Comparison of ENCODE assay signal across 10 mouse cellular contexts in the genomic region with DNA sequence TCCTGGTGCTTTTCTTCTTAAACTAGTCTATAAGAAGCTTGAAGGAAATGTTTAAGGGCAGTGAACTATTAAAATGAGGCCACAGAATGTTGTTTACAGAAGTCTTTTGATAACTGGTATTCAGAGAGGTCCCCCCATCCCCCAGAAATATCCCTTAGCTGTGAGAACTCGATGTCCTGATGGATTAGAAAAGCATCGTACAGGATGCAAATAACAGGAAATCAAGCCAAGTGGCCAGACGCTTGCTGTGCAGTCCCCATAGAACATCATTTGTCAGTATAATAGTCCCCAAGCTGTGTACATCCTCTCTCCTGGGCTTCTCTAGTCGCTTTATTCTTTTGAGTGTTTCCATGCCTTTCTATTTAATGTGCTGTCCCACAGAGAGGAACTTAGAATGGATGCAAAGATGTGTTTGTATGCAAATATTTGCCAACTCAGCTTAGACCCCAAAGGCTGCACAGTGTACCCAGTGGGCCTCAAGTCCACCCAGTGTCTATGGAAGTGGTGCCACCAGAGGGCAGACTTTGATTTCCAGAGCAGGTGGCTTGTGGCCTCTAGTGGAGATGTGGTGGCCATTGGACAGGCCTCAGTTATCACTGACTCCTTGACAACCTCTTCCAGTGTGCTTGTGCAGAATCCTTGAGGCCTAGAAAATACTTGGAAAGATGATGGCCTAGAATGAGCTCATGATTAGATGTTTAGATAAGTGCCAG. TPM values are rescaled to one million over a fixed set of nuclear protein-coding genes. Genes with fewer than 3 reads are reported as not detected.
DNase-seq lines count a peak whose midpoint lies in the region; ATAC-seq and TF ChIP-seq lines count a peak whose summit lies in the region.
"Had no signal": no experiment of that assay in that cellular context is flagged by ENCODE, and none has a peak within 500 bp of the region (broad histone marks: within the 10 kb centered on the region; RNA-seq: fewer than 3 reads in every experiment).

No protein-coding gene starts in this region.

- no peak overlapping the region for H3K27ac ChIP-seq in hindbrain, postnatal 0 days
- no peak overlapping the region for H3K27ac ChIP-seq in hindbrain, embryonic 11.5 days (ENCODE audit: low read depth, low read length)
- H3K27ac ChIP-seq in lung, postnatal 0 days (ENCODE audit: low read length): no peak overlapping the region
- H3K27ac ChIP-seq in small intestine, adult 2 months (ENCODE audit: insufficient read depth, low read depth, low read length): no peak overlapping the region
- no peak overlapping the region for H3K27ac ChIP-seq in midbrain, postnatal 0 days (ENCODE audit: low read depth, low read length)
- H3K27ac ChIP-seq: lung, embryonic 15.5 days had no signal

- no peaks in the 10 kb centered on the region for H3K9me3 ChIP-seq in hindbrain, postnatal 0 days (ENCODE audit: low read length)
- no peaks in the 10 kb centered on the region for H3K9me3 ChIP-seq in hindbrain, embryonic 11.5 days (ENCODE audit: control insufficient read depth, low read length)
- no peaks in the 10 kb centered on the region for H3K9me3 ChIP-seq in lung, postnatal 0 days (ENCODE audit: low read length)
- H3K9me3 ChIP-seq in midbrain, postnatal 0 days (ENCODE audit: low read length): no peaks in the 10 kb centered on the region
- H3K9me3 ChIP-seq: lung, embryonic 15.5 days had no signal

- TF ChIP-seq POLR2A in small intestine, adult 2 months (IDR thresholded peaks at IDR 0.05; ENCODE audit: low read depth, low read length): no peak

- no peak overlapping the region for H3K9ac ChIP-seq in hindbrain, postnatal 0 days (replicated peaks; ENCODE audit: low read length)
- no peak overlapping the region for H3K9ac ChIP-seq in hindbrain, embryonic 11.5 days (ENCODE audit: low read depth, low read length)
- H3K9ac ChIP-seq in lung, postnatal 0 days (replicated peaks; ENCODE audit: low read depth): no peak overlapping the region
- no peak overlapping the region for H3K9ac ChIP-seq in midbrain, postnatal 0 days (replicated peaks; ENCODE audit: low read length, poor library complexity, severe bottlenecking)
- H3K9ac ChIP-seq: lung, embryonic 15.5 days had no signal

- WGBS in hindbrain, postnatal 0 days: 46% methylated on average over 4 of the region's 4 CpGs
- 69% methylated on average over 4 of the region's 4 CpGs for WGBS in hindbrain, embryonic 11.5 days
- WGBS in lung, postnatal 0 days: 38% methylated on average over 4 of the region's 4 CpGs
- 68% methylated on average over 4 of the region's 4 CpGs for WGBS in small intestine, adult 2 months
- WGBS in midbrain, postnatal 0 days: 54% methylated on average over 4 of the region's 4 CpGs

- no peak overlapping the region for H3K4me2 ChIP-seq in hindbrain, postnatal 0 days (ENCODE audit: low read depth, low read length)
- no peak overlapping the region for H3K4me2 ChIP-seq in hindbrain, embryonic 11.5 days (replicated peaks; ENCODE audit: low read depth, low read length)
- no peak overlapping the region for H3K4me2 ChIP-seq in lung, postnatal 0 days (replicated peaks; ENCODE audit: low read depth, low read length)
- H3K4me2 ChIP-seq in midbrain, postnatal 0 days (ENCODE audit: low read depth, low read length, poor library complexity, severe bottlenecking): no peak overlapping the region
- H3K4me2 ChIP-seq: lung, embryonic 15.5 days had no signal

- peak; percentile 37 for TF ChIP-seq CTCF in hindbrain, postnatal 0 days (IDR thresholded peaks at IDR 0.05; ENCODE audit: low read depth)
- TF ChIP-seq CTCF in lung, postnatal 0 days (IDR thresholded peaks at IDR 0.05): peak; percentile 52
- peak; percentile 35; the same call in 1 of the 2 replicates for TF ChIP-seq CTCF in small intestine, adult 2 months (IDR thresholded peaks at IDR 0.05; ENCODE audit: extremely low read depth, insufficient read length, insufficient replicate concordance, low read depth, low read length)
- no peak for TF ChIP-seq CTCF in midbrain, postnatal 0 days (IDR thresholded peaks at IDR 0.05)

- H3K4me1 ChIP-seq in hindbrain, postnatal 0 days (ENCODE audit: insufficient read depth, low read length): no peaks in the 10 kb centered on the region
- no peaks in the 10 kb centered on the region for H3K4me1 ChIP-seq in hindbrain, embryonic 11.5 days (replicated peaks; ENCODE audit: control insufficient read depth, insufficient read depth, low read length)
- no peaks in the 10 kb centered on the region for H3K4me1 ChIP-seq in lung, postnatal 0 days (ENCODE audit: insufficient read depth, low read depth, low read length)
- no peaks in the 10 kb centered on the region for H3K4me1 ChIP-seq in small intestine, adult 2 months (ENCODE audit: control insufficient read depth, insufficient read depth, insufficient read length, low read length)
- H3K4me1 ChIP-seq in midbrain, postnatal 0 days (ENCODE audit: insufficient read depth, low read length): no peaks in the 10 kb centered on the region

- no peak for DNase-seq in hindbrain, postnatal 0 days (ENCODE audit: low spot score)
- no peak for DNase-seq in hindbrain, embryonic 11.5 days (ENCODE audit: low spot score)
- peak; percentile 24 for DNase-seq in lung, postnatal 0 days (ENCODE audit: low spot score)
- no peak for DNase-seq in lung, adult 18-20 months
- DNase-seq in R1 (ENCODE audit: low read depth, low spot score): peak; percentile 14
- DNase-seq in midbrain, postnatal 0 days (ENCODE audit: low spot score): no peak
- DNase-seq: cerebellum, adult 2 months; heart, postnatal 14 days had no signal

- H3K27me3 ChIP-seq in hindbrain, postnatal 0 days (ENCODE audit: insufficient read depth, low read length): no peaks in the 10 kb centered on the region
- H3K27me3 ChIP-seq in hindbrain, embryonic 11.5 days (ENCODE audit: control insufficient read depth, insufficient read depth, low read length): no peaks in the 10 kb centered on the region
- no peaks in the 10 kb centered on the region for H3K27me3 ChIP-seq in lung, postnatal 0 days (replicated peaks; ENCODE audit: insufficient read depth, low read length)
- no peaks in the 10 kb centered on the region for H3K27me3 ChIP-seq in small intestine, adult 2 months (ENCODE audit: control insufficient read depth, insufficient read depth, low read length)
- H3K27me3 ChIP-seq in midbrain, postnatal 0 days (ENCODE audit: insufficient read depth, low read length): no peaks in the 10 kb centered on the region
- H3K27me3 ChIP-seq: lung, embryonic 15.5 days had no signal

- H3K36me3 ChIP-seq in hindbrain, postnatal 0 days (ENCODE audit: insufficient read depth, low read length): no peaks in the 10 kb centered on the region
- no peaks in the 10 kb centered on the region for H3K36me3 ChIP-seq in hindbrain, embryonic 11.5 days (ENCODE audit: control insufficient read depth, insufficient read depth, low read length)
- H3K36me3 ChIP-seq in lung, postnatal 0 days (ENCODE audit: insufficient read depth, low read length): no peaks in the 10 kb centered on the region
- H3K36me3 ChIP-seq in small intestine, adult 2 months (ENCODE audit: control insufficient read depth, insufficient read depth, low read length): no peaks in the 10 kb centered on the region
- no peaks in the 10 kb centered on the region for H3K36me3 ChIP-seq in midbrain, postnatal 0 days (ENCODE audit: insufficient read depth, low read length)
- H3K36me3 ChIP-seq: lung, embryonic 15.5 days had no signal

- TF ChIP-seq EP300 in lung, postnatal 0 days (IDR thresholded peaks at IDR 0.05): no peak

- no peak overlapping the region for H3K4me3 ChIP-seq in hindbrain, postnatal 0 days (ENCODE audit: low read length)
- no peak overlapping the region for H3K4me3 ChIP-seq in hindbrain, embryonic 11.5 days (ENCODE audit: low read depth, low read length)
- no peak overlapping the region for H3K4me3 ChIP-seq in lung, postnatal 0 days (ENCODE audit: low read depth, low read length)
- no peak overlapping the region for H3K4me3 ChIP-seq in small intestine, adult 2 months (ENCODE audit: low read depth, low read length)
- H3K4me3 ChIP-seq in midbrain, postnatal 0 days (ENCODE audit: low read depth, low read length): no peak overlapping the region
- H3K4me3 ChIP-seq: lung, embryonic 15.5 days had no signal

- ATAC-seq in hindbrain, postnatal 0 days: no peak
- no peak for ATAC-seq in hindbrain, embryonic 11.5 days (ENCODE audit: low FRiP score)
- peak; percentile 23; the same call in 1 of the 2 replicates for ATAC-seq in lung, postnatal 0 days
- no peak for ATAC-seq in midbrain, postnatal 0 days (ENCODE audit: low FRiP score)

RNA-seq across cellular contexts. Expression of a gene that starts 22.4 kb away (rescaled TPM):
- total RNA-seq in hindbrain, postnatal 0 days (2014; rRNA removed): 0.72 and 1.4 TPM in 2 replicates
- polyA plus RNA-seq in hindbrain, postnatal 0 days (2015; fragmentation: Nextera tagmentation; extraction: Ambion mirVana): 1.1 and 1.3 TPM in 2 replicates
- polyA plus RNA-seq in hindbrain, embryonic 11.5 days (2014; fragmentation: Nextera tagmentation; extraction: Ambion mirVana): 1.4 and 1.7 TPM in 2 replicates
- 8.3 and 9.8 TPM in 2 replicates for polyA plus RNA-seq in lung, postnatal 0 days (2015; fragmentation: Nextera tagmentation; extraction: Ambion mirVana)
- 1.3 and 2.1 TPM in 2 replicates for polyA plus RNA-seq in small intestine, adult 2 months (2012; rRNA removed)
- total RNA-seq in midbrain, postnatal 0 days (2014; rRNA removed): 0.14 and 0.55 TPM in 2 replicates
- 0.48 and 0.70 TPM in 2 replicates for polyA plus RNA-seq in midbrain, postnatal 0 days (2015; fragmentation: Nextera tagmentation; extraction: Ambion mirVana)

Comparison
In these comparisons a context has a peak if more than half of its experiments do, and no peak if none do; other contexts are left out.
1. DNase-seq: peak in lung, postnatal 0 days (single experiment) and R1 (single experiment); none in hindbrain, postnatal 0 days (single experiment), hindbrain, embryonic 11.5 days (single experiment), lung, adult 18-20 months (0 of 2) and midbrain, postnatal 0 days (single experiment).